Mouse (Mus musculus) c-Kit-positive CD71-positive TER-119-negative erythroid progenitor cells, embryonic 14.5 days (primary cell): ENCODE results near the gene Apmap.
"Not testable (repeated sequence)": the region's sequence is repeated elsewhere in the genome, so short reads cannot be mapped to it uniquely, and the experiment has no call there.

ENCODE experiments used
- DNase-seq: peaks from one replicate; pipeline ENCODE4 v3.0.0-alpha.2; 2013; ENCODE audit warnings: low read depth

Apmap gene

DNA sequence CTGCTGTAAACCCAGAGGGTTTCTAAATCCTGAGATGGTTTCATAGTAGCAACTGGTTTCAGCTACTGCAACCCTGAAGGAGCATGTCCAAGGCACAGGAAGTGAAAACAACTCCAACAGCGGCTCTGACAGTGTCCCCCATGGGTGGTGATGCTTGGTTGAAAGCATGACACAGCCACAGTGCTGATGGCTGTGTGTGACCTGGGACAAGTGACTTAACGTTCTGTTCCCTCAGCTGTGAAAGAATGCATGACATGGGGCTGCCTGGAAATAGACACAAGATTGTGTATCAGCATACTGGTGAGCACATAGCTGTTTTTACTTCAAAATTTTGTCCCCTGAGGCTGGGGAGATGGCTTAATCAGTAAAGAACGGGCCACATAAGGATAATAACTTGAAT is 13.3 kb upstream of the Apmap start:
- DNase-seq: no peak

- DNase-seq: no peak
These were observed 1.7 kb upstream of the Apmap start for GRCm38 (mm10) chr2:150610097-150610496.

DNA sequence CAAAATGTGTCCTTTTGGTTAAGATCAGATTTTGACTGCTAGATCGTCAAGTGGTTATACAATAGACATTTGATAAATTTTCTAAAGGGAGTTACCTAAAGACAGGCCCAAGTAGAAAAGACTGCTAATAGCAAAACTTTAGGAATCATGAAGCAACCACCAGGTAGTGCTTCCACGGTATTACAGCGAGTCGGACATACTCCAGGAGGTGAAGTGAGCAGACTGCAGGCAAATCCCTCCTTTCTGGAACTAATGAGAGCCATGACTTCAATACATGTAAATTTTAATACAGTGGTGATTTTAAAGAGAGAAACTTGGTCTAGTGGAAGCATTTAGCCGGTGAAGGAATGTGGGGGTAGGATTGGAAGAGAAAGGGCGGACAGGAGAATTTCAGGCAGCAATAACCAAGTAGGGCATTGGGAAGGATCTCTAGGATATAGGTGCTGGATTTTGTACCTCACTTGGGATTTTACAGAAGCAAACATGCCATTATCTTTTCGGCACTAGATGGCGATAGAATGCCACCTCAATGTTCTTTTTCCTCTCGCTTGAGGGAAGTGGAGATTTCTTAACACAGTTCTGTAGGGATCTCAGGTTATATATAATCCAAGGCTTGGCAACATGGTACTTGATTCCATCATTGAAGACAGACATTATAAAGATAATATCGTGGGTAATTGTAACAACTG is 649 bp upstream of the Apmap start:
- peak; percentile 78 for DNase-seq

- DNase-seq: no peak
These were observed 1.3 kb downstream of the Apmap start for GRCm38 (mm10) chr2:150607086-150607485.

DNA sequence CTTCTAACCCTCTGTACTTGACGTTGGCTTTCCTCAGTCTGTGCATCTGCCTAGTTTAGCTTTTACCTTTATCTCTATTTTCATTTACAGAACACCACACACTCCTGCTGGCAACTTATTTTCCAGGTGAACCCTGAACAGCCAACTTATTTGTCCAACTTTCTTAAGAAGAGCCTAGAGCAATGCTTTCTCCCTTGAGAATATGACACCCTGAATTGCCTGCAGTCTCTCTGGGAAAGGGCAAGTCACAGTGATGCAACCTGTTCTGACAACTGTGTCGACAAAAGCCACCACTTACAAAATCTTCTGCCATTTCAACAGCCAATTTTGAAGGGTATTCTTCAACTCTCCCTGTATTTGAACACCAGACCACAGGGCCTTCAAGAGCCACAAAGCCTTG is 3.6 kb downstream of the Apmap start:
- no peak for DNase-seq

GRCm38 (mm10) chr2:150602166-150602565 is 6.2 kb downstream of the Apmap start:
- no peak for DNase-seq

- no peak for DNase-seq
These were observed 8.1 kb downstream of the Apmap start for GRCm38 (mm10) chr2:150600263-150600662.

DNA sequence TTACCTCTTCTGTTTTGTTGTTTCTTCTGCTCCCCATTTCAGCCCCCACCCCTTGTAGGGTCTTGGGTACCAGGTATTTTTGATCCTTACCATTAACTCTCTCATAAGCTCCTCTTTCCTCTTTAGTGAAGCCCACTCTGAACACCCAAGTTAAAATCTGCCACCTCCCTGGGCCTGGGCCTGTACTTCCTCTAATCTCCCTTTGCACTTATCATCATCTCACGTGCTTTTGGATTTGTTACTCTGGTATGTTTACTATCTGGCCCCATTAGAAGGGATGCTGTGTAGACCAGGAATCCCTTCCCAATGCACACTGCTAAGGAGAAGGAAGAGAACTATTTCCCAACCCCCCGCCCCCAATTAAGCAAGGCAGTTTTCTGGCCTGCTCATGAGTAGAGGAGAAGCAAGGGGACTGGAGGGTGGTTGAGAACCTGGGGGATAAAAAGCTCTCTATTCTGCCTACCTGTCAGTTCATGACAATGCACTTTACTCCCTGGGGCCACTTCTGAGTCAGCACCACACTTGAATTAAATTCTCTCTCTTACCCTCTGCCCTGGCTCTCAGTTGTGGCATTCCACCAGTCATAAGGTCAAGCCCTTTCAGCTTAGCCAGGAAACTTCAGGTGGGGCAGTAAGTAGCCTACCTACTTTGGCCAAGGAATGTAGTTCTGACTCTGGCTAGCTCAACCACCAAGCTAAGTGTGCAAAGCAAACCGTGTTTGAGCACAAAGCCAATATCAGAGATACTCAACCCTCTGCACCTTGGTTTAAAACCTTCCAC is 12.8 kb downstream of the Apmap start:
- DNase-seq: no peak

DNA sequence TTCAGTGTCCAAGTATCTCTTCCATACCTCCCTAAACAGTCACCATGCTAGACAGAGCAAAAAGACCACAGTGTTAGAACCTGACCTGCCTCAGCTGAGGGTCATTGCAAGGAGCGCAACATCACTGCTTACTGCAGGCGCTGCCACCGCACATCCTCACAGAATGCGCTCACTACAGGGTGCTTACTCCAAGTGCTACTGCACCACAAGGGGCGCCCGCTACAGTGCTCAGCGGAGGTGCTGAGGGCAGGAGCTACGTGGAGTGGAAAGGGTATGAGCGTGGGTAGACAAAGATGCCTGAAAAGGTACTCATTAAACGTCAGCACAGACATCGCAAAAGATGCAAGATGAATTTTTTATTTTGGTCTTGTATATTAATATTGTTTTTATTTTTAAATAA is 19.3 kb downstream of the Apmap start:
- DNase-seq: no peak

GRCm38 (mm10) chr2:150579628-150580027 is 28.7 kb downstream of the Apmap start:
- DNase-seq: no peak

- no peak for DNase-seq
These were observed 29.8 kb downstream of the Apmap start for GRCm38 (mm10) chr2:150578603-150579002.

DNA sequence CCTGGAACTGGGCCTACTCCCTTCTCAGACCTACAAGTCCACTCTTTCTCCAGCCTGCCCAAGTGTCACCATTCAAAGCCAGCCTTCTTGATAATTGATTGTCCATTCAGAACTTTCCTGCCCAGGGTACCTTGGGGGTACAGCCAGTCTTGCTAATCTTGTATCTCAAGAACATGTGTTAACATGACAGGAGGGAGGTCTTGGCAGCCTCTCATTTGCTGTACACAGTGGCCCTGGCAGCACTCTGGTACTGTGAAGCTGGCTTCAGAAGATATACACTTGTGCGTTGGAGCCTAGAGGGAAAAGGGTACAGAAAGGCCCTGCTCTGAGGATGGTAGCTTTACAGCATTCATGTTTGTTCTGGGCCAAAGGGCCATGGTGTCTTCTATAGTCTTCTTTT is 32.1 kb downstream of the Apmap start:
- no peak for DNase-seq

- no peak for DNase-seq
These were observed 35.9 kb downstream of the Apmap start for GRCm38 (mm10) chr2:150572463-150572862.

DNA sequence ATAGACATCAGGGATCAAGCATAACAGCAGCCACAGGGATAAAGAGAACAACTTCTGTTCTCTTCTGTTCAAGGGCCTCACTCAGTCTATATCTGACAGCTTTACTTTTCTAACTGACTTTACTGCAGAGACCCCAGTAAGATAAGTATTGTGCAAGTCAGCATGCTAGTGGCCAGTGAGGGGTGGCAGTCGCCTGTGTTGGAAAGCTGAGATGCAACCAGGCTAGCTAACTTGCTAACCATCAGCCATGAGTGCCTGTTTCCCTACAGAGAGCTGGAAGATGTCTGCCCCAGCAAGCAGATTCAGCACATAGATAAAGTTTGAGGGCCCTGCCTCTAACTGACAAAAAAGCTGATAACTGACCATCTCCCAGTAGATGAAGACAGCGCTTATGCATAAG is 37.6 kb downstream of the Apmap start:
- no peak for DNase-seq

- no peak for DNase-seq
These were observed 38.3 kb downstream of the Apmap start, which contains the start of gene Cst7 for GRCm38 (mm10) chr2:150569847-150570590. Cst7 (plus strand) TSS chr2:150570415.

DNA sequence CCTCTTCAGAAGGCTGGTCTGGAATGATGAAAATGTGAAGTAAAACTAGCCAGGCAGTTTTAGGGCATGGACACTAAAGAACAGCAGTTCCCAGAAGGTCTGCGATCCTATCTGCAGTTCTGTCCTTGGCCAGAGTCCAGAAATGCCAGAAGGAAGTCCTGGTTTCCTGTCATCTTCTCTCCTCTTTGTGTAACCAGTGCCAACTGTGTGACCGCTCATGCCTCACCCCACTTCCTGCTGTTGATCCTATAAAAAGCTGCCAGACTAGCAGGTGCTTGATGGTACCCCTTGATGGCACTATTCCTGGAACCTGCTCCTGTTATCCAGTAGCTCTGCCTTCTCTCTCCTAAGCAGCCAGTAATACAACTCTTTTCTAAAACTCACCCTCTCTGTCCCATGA is 41.3 kb downstream of the Apmap start:
- DNase-seq: no peak

DNA sequence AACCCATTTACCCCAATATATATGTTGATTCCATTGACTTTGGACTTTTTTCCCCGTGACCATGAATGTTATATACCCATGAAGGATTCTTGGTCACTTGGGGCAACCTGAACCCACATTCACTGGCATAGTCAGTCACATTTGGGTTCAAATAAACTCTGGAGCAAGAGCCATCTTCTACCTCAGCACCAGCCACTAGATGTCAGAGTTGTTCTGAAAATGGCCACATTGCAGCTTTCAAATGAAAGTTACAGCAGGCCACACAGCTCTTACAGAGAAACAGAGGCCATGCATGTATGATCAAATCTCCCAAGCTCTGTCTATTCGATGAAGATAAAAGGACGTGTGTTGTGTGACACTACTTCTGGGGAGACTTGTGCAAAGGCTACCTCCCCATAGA is 49.8 kb downstream of the Apmap start:
- DNase-seq: no peak

GRCm38 (mm10) chr2:150549576-150549975 is 58.8 kb downstream of the Apmap start:
- DNase-seq: not testable (repeated sequence)
